Mouse (Mus musculus) ES-E14 (cell line): ENCODE data around the gene Ccn2.

Experiments used
- CHD2 ChIP-seq: IDR thresholded peaks from 2 replicates; pipeline ENCODE4 v1.6.1; 2014; ENCODE audit warnings: mild to moderate bottlenecking, low read depth, low read length, inconsistent platforms
- HCFC1 ChIP-seq: IDR thresholded peaks from 2 replicates; pipeline ENCODE4 v1.6.1; 2012; ENCODE audit warnings: low read length, inconsistent platforms, borderline replicate concordance; ENCODE audit not compliant: insufficient read depth
- MAFK ChIP-seq: IDR thresholded peaks from 2 replicates; pipeline ENCODE4 v1.6.1; 2014; ENCODE audit warnings: mild to moderate bottlenecking, low read depth, low read length, inconsistent platforms; ENCODE audit not compliant: insufficient read depth
- ZC3H11A ChIP-seq: IDR thresholded peaks from 2 replicates; pipeline ENCODE4 v1.6.1; 2012; ENCODE audit warnings: low read depth, mild to moderate bottlenecking, inconsistent platforms, low read length, borderline replicate concordance
- ZNF384 ChIP-seq: IDR thresholded peaks from 2 replicates; pipeline ENCODE4 v1.6.1; 2012; ENCODE audit warnings: low read depth, low read length, inconsistent platforms

GRCm38 (mm10) chr10:24641416-24642140, 46.3 kb downstream of the Ccn2 start:
- no peak for TF ChIP-seq MAFK
- no peak for TF ChIP-seq HCFC1
- no peak for TF ChIP-seq ZC3H11A
- TF ChIP-seq ZNF384, result no peak
- TF ChIP-seq CHD2, result no peak
